Mouse (Mus musculus): ENCODE measurements around the gene Pttg1ip. TPM values are rescaled to one million over a fixed set of nuclear protein-coding genes. Genes with fewer than 3 reads are reported as not detected.

The Pttg1ip gene
- polyA plus RNA-seq, 1 experiment, result 321 TPM

DNA sequence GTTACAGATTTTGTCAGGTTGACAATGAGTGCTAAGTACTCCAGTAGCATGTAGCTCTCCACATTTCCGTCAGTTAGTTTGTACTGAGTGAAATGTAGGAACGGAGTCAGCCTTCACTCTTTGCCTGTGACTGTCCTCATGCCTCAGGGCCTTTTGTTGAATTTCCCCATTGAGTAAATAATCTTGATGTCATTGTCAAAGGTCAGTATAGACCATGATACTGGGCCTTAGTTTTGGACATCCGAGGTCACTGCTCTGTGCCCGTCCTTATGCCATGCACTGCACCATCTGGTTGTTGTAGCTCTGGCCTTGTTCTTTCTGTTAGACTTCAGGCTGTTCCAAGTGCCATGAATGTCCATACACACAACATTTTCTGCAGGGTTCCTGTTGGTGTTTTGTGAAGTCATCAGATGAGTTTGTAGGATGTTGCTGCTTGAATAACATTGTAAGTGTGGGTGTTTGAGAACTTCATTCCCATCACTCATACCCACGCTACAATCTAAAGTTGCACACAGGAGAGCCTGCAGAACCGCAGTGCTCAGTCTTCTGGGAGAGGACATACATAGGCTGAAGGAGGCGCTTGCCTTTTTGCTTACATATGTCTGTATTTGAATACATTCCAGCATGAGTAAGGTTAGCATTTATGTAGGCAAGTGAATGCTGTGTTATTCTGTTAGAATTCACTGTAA lies 54.9 kb downstream of the Pttg1ip start:
- WGBS, result 91% methylated on average over 7 of the region's 7 CpGs
- H3K36me3 ChIP-seq (ENCODE audit: control insufficient read depth, insufficient read depth, low read length), result no peaks in the 10 kb centered on the region
- no peak for DNase-seq

DNA sequence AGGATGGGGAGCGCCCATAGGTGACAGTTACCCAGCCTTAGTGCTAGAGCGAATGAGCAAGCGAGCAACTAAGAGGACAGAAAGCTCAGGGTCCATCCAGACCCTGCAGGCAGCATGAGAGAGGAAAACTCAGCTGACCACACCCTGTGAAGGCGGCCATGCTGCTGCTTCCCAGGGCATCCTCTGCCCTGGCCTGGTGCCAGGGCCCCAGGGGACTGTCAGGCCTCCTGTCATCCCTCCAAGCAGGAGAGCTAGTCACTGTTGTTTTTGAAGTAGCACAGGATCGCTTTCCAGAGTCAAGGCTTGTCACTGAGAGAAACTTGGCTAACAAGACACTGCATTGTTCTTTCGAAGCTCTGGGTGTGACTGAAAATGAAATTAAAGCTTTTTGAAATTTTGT lies 57.4 kb downstream of the Pttg1ip start:
- 75% methylated on average over 6 of the region's 6 CpGs for WGBS
- H3K27ac ChIP-seq (ENCODE audit: insufficient read depth, low read depth, low read length), result no peak overlapping the region
- H3K4me1 ChIP-seq (ENCODE audit: control insufficient read depth, insufficient read depth, low read length), result peaks cover 7% of the 10 kb centered on the region; the same call in 1 of the 2 replicates
- peak; percentile 70 for DNase-seq
- no peaks in the 10 kb centered on the region; the same call in 1 of the 2 replicates for H3K36me3 ChIP-seq (ENCODE audit: control insufficient read depth, insufficient read depth, low read length)
- TF ChIP-seq CTCF (conservative IDR thresholded peaks at IDR 0.05; ENCODE audit: insufficient read depth, insufficient read length, low read depth, low read length) (no peak), POLR2A (IDR thresholded peaks at IDR 0.05; ENCODE audit: low read depth, low read length) (no peak)
- H3K27me3 ChIP-seq (replicated peaks; ENCODE audit: control insufficient read depth, insufficient read depth, low read length), result no peaks in the 10 kb centered on the region
- H3K4me3 ChIP-seq (ENCODE audit: insufficient read depth, low read depth, low read length), result no peak overlapping the region

More for the DNA sequence above, 54.9 kb downstream of the Pttg1ip start:
- no peaks in the 10 kb centered on the region for H3K27me3 ChIP-seq (replicated peaks; ENCODE audit: control insufficient read depth, insufficient read depth, low read length)
- no peak for TF ChIP-seq POLR2A (IDR thresholded peaks at IDR 0.05; ENCODE audit: low read depth, low read length)
- TF ChIP-seq CTCF (conservative IDR thresholded peaks at IDR 0.05; ENCODE audit: insufficient read depth, insufficient read length, low read depth, low read length), result no peak
- H3K27ac ChIP-seq (ENCODE audit: insufficient read depth, low read depth, low read length), result no peak overlapping the region
- peaks cover 9% of the 10 kb centered on the region; the same call in 1 of the 2 replicates for H3K4me1 ChIP-seq (ENCODE audit: control insufficient read depth, insufficient read depth, low read length)
- H3K4me3 ChIP-seq (ENCODE audit: insufficient read depth, low read depth, low read length), result no peak overlapping the region

DNA sequence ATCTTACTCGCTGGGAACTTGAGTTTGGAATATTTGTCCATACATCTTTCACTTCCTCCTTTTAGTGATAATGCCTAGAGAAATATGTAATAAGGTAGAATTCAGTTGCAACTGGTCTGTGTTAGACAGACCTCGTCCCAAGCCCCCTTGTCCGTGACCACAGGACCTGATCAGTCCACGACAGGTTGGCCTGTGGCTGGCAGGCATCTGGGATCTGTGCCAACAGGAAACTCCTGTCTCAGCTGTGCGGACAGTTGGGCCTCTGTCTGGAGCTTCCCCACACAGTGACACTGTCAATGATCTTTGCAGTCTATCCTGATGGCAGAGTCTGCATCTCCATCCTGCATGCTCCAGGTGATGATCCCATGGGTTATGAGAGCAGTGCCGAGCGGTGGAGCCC lies 61.6 kb downstream of the Pttg1ip start:
- Histone ChIP-seq H3K4me3 (ENCODE audit: insufficient read depth, low read depth, low read length) (no peak overlapping the region), H3K27me3 (replicated peaks; ENCODE audit: control insufficient read depth, insufficient read depth, low read length) (no peaks in the 10 kb centered on the region), H3K4me1 (ENCODE audit: control insufficient read depth, insufficient read depth, low read length) (no peaks in the 10 kb centered on the region), H3K27ac (ENCODE audit: insufficient read depth, low read depth, low read length) (no peak overlapping the region), H3K36me3 (ENCODE audit: control insufficient read depth, insufficient read depth, low read length) (peaks cover 2% of the 10 kb centered on the region; the same call in 1 of the 2 replicates)
- WGBS, result 53% methylated on average over 7 of the region's 7 CpGs
- DNase-seq, result peak; percentile 30
- TF ChIP-seq CTCF (conservative IDR thresholded peaks at IDR 0.05; ENCODE audit: insufficient read depth, insufficient read length, low read depth, low read length) (no peak), POLR2A (IDR thresholded peaks at IDR 0.05; ENCODE audit: low read depth, low read length) (no peak)

DNA sequence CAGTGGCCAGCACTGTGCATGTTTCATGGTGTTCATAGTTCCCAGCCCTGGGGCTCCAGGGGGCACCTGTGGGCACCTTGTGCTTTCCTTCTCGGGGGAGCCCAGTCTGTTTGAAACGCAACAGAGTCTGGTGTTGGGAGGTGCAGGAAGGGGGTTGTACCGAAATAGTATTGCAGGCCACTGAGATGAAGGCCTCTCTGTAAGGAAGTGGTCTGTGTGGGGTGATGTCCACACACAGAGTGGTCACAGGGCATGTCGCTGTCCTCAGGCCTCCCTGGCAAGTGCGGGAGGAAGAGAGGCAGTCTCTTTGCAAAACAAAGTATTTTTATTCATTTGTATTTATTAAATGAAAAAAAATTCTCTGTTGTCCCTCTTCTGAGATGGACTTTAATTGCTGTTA lies 64.1 kb downstream of the Pttg1ip start:
- TF ChIP-seq CTCF (conservative IDR thresholded peaks at IDR 0.05; ENCODE audit: insufficient read depth, insufficient read length, low read depth, low read length), result no peak
- no peak for TF ChIP-seq POLR2A (IDR thresholded peaks at IDR 0.05; ENCODE audit: low read depth, low read length)
- Histone ChIP-seq H3K36me3 (ENCODE audit: control insufficient read depth, insufficient read depth, low read length) (peaks cover 2% of the 10 kb centered on the region; the same call in 1 of the 2 replicates), H3K4me3 (ENCODE audit: insufficient read depth, low read depth, low read length) (no peak overlapping the region), H3K27me3 (replicated peaks; ENCODE audit: control insufficient read depth, insufficient read depth, low read length) (no peaks in the 10 kb centered on the region), H3K4me1 (ENCODE audit: control insufficient read depth, insufficient read depth, low read length) (no peaks in the 10 kb centered on the region), H3K27ac (ENCODE audit: insufficient read depth, low read depth, low read length) (no peak overlapping the region)
- DNase-seq, result no peak
- WGBS, result 87% methylated on average over 5 of the region's 5 CpGs

DNA sequence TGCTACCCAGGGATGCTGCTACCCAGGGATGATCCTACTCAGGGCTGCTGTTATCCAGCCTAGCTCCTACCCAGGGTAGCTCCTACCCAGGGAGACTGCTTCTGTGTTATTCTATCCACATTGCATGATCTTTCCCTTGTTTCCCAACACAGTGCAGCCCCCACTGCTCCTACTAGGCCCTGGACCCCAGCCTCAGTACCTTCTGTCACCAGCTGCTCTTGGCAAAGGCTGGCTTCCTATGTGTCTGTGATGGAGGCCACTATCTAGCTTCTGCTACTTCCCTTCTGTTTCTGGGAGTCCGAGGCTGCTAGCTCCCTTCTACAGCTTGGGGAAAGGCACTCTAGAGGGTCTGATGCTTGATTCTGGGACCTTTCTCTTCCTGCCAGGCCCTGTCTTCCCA lies 65.9 kb downstream of the Pttg1ip start:
- no peak overlapping the region for H3K4me3 ChIP-seq (ENCODE audit: insufficient read depth, low read depth, low read length)
- no peaks in the 10 kb centered on the region for H3K4me1 ChIP-seq (ENCODE audit: control insufficient read depth, insufficient read depth, low read length)
- H3K27me3 ChIP-seq (replicated peaks; ENCODE audit: control insufficient read depth, insufficient read depth, low read length), result no peaks in the 10 kb centered on the region
- peaks cover 2% of the 10 kb centered on the region; the same call in 1 of the 2 replicates for H3K36me3 ChIP-seq (ENCODE audit: control insufficient read depth, insufficient read depth, low read length)
- no peak overlapping the region for H3K27ac ChIP-seq (ENCODE audit: insufficient read depth, low read depth, low read length)
- TF ChIP-seq POLR2A (IDR thresholded peaks at IDR 0.05; ENCODE audit: low read depth, low read length) (no peak), CTCF (conservative IDR thresholded peaks at IDR 0.05; ENCODE audit: insufficient read depth, insufficient read length, low read depth, low read length) (no peak)
- 81% methylated on average over 1 of the region's 1 CpGs for WGBS
- DNase-seq, result no peak

DNA sequence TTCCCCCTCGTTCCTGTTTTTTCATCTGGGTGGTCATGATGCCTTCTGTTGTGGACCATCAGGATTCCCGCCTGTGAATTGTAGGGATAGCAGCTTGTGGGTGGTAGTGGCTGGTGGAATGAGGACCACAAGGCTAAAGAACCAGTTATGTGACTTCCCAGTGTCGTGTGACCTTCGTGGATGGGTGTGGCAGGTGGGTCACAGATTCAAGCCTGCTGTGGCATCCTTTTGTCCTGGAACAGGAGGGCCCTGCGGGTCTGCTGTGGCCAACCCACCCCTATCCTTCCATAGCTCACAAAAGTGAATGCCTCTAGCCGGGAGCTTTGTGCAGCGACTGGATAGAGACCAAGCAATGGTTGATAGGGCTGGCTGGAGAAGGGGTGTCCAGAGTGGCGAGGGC lies 66.4 kb downstream of the Pttg1ip start:
- H3K4me3 ChIP-seq (ENCODE audit: insufficient read depth, low read depth, low read length), result no peak overlapping the region
- H3K36me3 ChIP-seq (ENCODE audit: control insufficient read depth, insufficient read depth, low read length), result 0 out of 2 replicates have a peak, but pooled peaks cover 2% of the 10 kb centered on the region
- DNase-seq, result no peak
- 89% methylated on average over 8 of the region's 8 CpGs for whole genome bisulfite sequencing
- TF ChIP-seq CTCF (conservative IDR thresholded peaks at IDR 0.05; ENCODE audit: insufficient read depth, insufficient read length, low read depth, low read length) (no peak), POLR2A (IDR thresholded peaks at IDR 0.05; ENCODE audit: low read depth, low read length) (no peak)
- H3K4me1 ChIP-seq (ENCODE audit: control insufficient read depth, insufficient read depth, low read length), result no peaks in the 10 kb centered on the region
- no peaks in the 10 kb centered on the region for H3K27me3 ChIP-seq (replicated peaks; ENCODE audit: control insufficient read depth, insufficient read depth, low read length)
- no peak overlapping the region for H3K27ac ChIP-seq (ENCODE audit: insufficient read depth, low read depth, low read length)

Other genes with a start within 250 kb of the Pttg1ip start
- 6.2 and 6.6 TPM in 2 replicates for gene Adarb1, start 163.4 kb upstream of the Pttg1ip start, polyA plus RNA-seq (2012; rRNA removed)
- gene Fam207a, start 65.9 kb upstream of the Pttg1ip start, polyA plus RNA-seq (2012; rRNA removed), result 30.5 and 31.4 TPM in 2 replicates
- 6.5 and 13.6 TPM in 2 replicates for gene Itgb2, start 51.5 kb upstream of the Pttg1ip start, polyA plus RNA-seq (2012; rRNA removed)
- 241 and 269 TPM in 2 replicates for gene Sumo3, start 24.4 kb downstream of the Pttg1ip start, polyA plus RNA-seq (2012; rRNA removed)
- gene Gm49325, start 24.5 kb downstream of the Pttg1ip start, polyA plus RNA-seq (2012; rRNA removed), result not detected in 2 replicates
- 29.9 and 33.8 TPM in 2 replicates for gene Ube2g2, start 40.6 kb downstream of the Pttg1ip start, polyA plus RNA-seq (2012; rRNA removed)
- gene Tspear, start 104.8 kb downstream of the Pttg1ip start, polyA plus RNA-seq (2012; rRNA removed), result 0.86 and 1.2 TPM in 2 replicates
- gene Gm19402, start 109.0 kb downstream of the Pttg1ip start, polyA plus RNA-seq (2012; rRNA removed), result not detected in 2 replicates
- gene Gm9508, start 115.5 kb downstream of the Pttg1ip start, polyA plus RNA-seq (2012; rRNA removed), result not detected in 2 replicates
- not detected in 2 replicates for gene Gm10272, start 124.9 kb downstream of the Pttg1ip start, polyA plus RNA-seq (2012; rRNA removed)
- not detected in 2 replicates for gene Gm10024, start 129.7 kb downstream of the Pttg1ip start, polyA plus RNA-seq (2012; rRNA removed)
- not detected in 2 replicates for gene Gm10142, start 134.1 kb downstream of the Pttg1ip start, polyA plus RNA-seq (2012; rRNA removed)
- not detected in 2 replicates for gene Krtap12-1, start 138.9 kb downstream of the Pttg1ip start, polyA plus RNA-seq (2012; rRNA removed)
- not detected in 2 replicates for gene Gm10100, start 144.8 kb downstream of the Pttg1ip start, polyA plus RNA-seq (2012; rRNA removed)
- not detected in 2 replicates for gene Gm18596, start 160.9 kb downstream of the Pttg1ip start, polyA plus RNA-seq (2012; rRNA removed)
- gene Gm9736, start 169.6 kb downstream of the Pttg1ip start, polyA plus RNA-seq (2012; rRNA removed), result not detected in 2 replicates
- gene Gm3233, start 178.0 kb downstream of the Pttg1ip start, polyA plus RNA-seq (2012; rRNA removed), result not detected in 2 replicates
- gene Gm3238, start 189.6 kb downstream of the Pttg1ip start, polyA plus RNA-seq (2012; rRNA removed), result not detected in 2 replicates
- gene Gm7138, start 195.2 kb downstream of the Pttg1ip start, polyA plus RNA-seq (2012; rRNA removed), result not detected in 2 replicates
- not detected in 2 replicates for gene Gm3250, start 200.8 kb downstream of the Pttg1ip start, polyA plus RNA-seq (2012; rRNA removed)
- gene Gm7137, start 206.5 kb downstream of the Pttg1ip start, polyA plus RNA-seq (2012; rRNA removed), result not detected in 2 replicates
- not detected in 2 replicates for gene Gm9639, start 213.4 kb downstream of the Pttg1ip start, polyA plus RNA-seq (2012; rRNA removed)
- gene Gm19668, start 217.4 kb downstream of the Pttg1ip start, polyA plus RNA-seq (2012; rRNA removed), result not detected in 2 replicates
- gene Gm9507, start 230.1 kb downstream of the Pttg1ip start, polyA plus RNA-seq (2012; rRNA removed), result not detected in 2 replicates
- not detected in 2 replicates for gene Gm2696, start 233.0 kb downstream of the Pttg1ip start, polyA plus RNA-seq (2012; rRNA removed)
- gene Krtap10-4, start 245.4 kb downstream of the Pttg1ip start, polyA plus RNA-seq (2012; rRNA removed), result not detected in 2 replicates

Data from kidney, adult 2 months (tissue).